Mouse (Mus musculus): ENCODE results near the gene Vtn. TPM values are rescaled to one million over a fixed set of nuclear protein-coding genes. Genes with fewer than 3 reads are reported as not detected.

The Vtn gene
- polyA plus RNA-seq, 1 experiment from 2014 or later, result 9.9 TPM

GRCm38 (mm10) chr11:78550168-78551058 is 51.5 kb downstream of the Vtn start, which contains the start of gene Tmem97:
Gene Tmem97, minus strand, starts transcription at chr11:78550777.
- peaks cover 13% of the 10 kb centered on the region for H3K4me1 ChIP-seq (ENCODE audit: control insufficient read depth, insufficient read depth, low read length)
- peak within 1 kb of the TSS; percentile 78 for H3K27ac ChIP-seq (replicated peaks; ENCODE audit: low read depth, low read length)
- H3K9me3 ChIP-seq (ENCODE audit: control insufficient read depth, low read length), result 0 out of 2 replicates have a peak, but pooled peaks cover 5% of the 10 kb centered on the region
- H3K36me3 ChIP-seq (ENCODE audit: control insufficient read depth, insufficient read depth, low read length), result no peaks in the 10 kb centered on the region
- H3K4me2 ChIP-seq (ENCODE audit: low read depth, low read length), result peak within 1 kb of the TSS; percentile 78
- H3K9ac ChIP-seq (ENCODE audit: low read depth, low read length), result peak within 1 kb of the TSS; percentile 79
- no peaks in the 10 kb centered on the region for H3K27me3 ChIP-seq (replicated peaks; ENCODE audit: control insufficient read depth, insufficient read depth, low read length)
- peak within 1 kb of the TSS; percentile 74 for H3K4me3 ChIP-seq (ENCODE audit: low read depth, low read length)
- WGBS, result under 1% methylated on average over 47 of the region's 60 CpGs
- ATAC-seq (ENCODE audit: low read depth), result peak; percentile 100
- peak; percentile 99 for DNase-seq (ENCODE audit: low spot score)

DNA sequence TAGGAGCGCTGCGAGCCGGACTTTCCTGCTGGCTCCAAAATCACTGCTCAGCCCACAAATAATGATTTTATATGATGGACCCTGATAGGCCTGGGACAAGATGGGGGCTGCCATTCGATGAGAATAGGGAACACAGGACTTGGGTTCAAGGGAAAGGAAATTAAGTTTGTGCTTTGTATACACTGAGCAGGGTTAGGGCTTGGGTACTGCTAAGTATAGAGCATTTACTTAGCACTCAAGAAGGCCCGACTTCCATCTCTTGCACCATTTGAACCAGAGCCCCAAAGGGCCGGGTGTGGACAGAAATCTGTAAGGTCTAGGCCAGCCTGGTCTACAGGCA is 52.1 kb downstream of the Vtn start:
- Histone ChIP-seq H3K4me3 (ENCODE audit: low read depth, low read length) (peak overlapping the region; percentile 74), H3K9ac (ENCODE audit: low read depth, low read length) (peak overlapping the region; percentile 57), H3K36me3 (ENCODE audit: control insufficient read depth, insufficient read depth, low read length) (no peaks in the 10 kb centered on the region), H3K27ac (replicated peaks; ENCODE audit: low read depth, low read length) (peak overlapping the region; percentile 70), H3K9me3 (ENCODE audit: control insufficient read depth, low read length) (0 out of 2 replicates have a peak, but pooled peaks cover 5% of the 10 kb centered on the region), H3K27me3 (replicated peaks; ENCODE audit: control insufficient read depth, insufficient read depth, low read length) (no peaks in the 10 kb centered on the region), H3K4me2 (ENCODE audit: low read depth, low read length) (peak overlapping the region; percentile 78), H3K4me1 (ENCODE audit: control insufficient read depth, insufficient read depth, low read length) (peaks cover 13% of the 10 kb centered on the region)
- WGBS, result 33% methylated on average over 6 of the region's 6 CpGs
- DNase-seq (ENCODE audit: low spot score) (no peak), ATAC-seq (ENCODE audit: low read depth) (peak; percentile 17)

Other genes starting within 250 kb of the Vtn start
- gene 2610507B11Rik, start 237.3 kb upstream of the Vtn start, polyA plus RNA-seq (2014; fragmentation: Nextera tagmentation; extraction: Ambion mirVana), result 73.6 and 78.9 TPM in 2 replicates
- gene BC030499, start 208.2 kb upstream of the Vtn start, polyA plus RNA-seq (2014; fragmentation: Nextera tagmentation; extraction: Ambion mirVana), result 0.11 and 0.31 TPM in 2 replicates
- gene Spag5, start 197.6 kb upstream of the Vtn start, polyA plus RNA-seq (2014; fragmentation: Nextera tagmentation; extraction: Ambion mirVana), result 23.8 and 25.3 TPM in 2 replicates
- gene Aldoc, start 176.1 kb upstream of the Vtn start, polyA plus RNA-seq (2014; fragmentation: Nextera tagmentation; extraction: Ambion mirVana), result 20.4 and 24.1 TPM in 2 replicates
- 72.3 and 82.1 TPM in 2 replicates for gene Pigs, start 170.7 kb upstream of the Vtn start, polyA plus RNA-seq (2014; fragmentation: Nextera tagmentation; extraction: Ambion mirVana)
- gene Unc119, start 155.6 kb upstream of the Vtn start, polyA plus RNA-seq (2014; fragmentation: Nextera tagmentation; extraction: Ambion mirVana), result 39.9 and 46.1 TPM in 2 replicates
- gene Foxn1, start 112.5 kb upstream of the Vtn start, polyA plus RNA-seq (2014; fragmentation: Nextera tagmentation; extraction: Ambion mirVana), result 1.4 and 1.6 TPM in 2 replicates
- not detected in 2 replicates for gene Slc13a2, start 76.9 kb upstream of the Vtn start, polyA plus RNA-seq (2014; fragmentation: Nextera tagmentation; extraction: Ambion mirVana)
- 12.6 and 14.8 TPM in 2 replicates for gene Slc46a1, start 33.4 kb upstream of the Vtn start, polyA plus RNA-seq (2014; fragmentation: Nextera tagmentation; extraction: Ambion mirVana)
- 3.9 and 4.0 TPM in 2 replicates for gene Sarm1, start 1.3 kb upstream of the Vtn start, polyA plus RNA-seq (2014; fragmentation: Nextera tagmentation; extraction: Ambion mirVana)
- 0.17 TPM in 1 of 2 replicates, not detected in the other for gene Sebox, start 4.4 kb downstream of the Vtn start, polyA plus RNA-seq (2014; fragmentation: Nextera tagmentation; extraction: Ambion mirVana)
- gene Tmem199, start 13.1 kb downstream of the Vtn start, polyA plus RNA-seq (2014; fragmentation: Nextera tagmentation; extraction: Ambion mirVana), result 39.0 and 39.8 TPM in 2 replicates
- gene Poldip2, start 13.1 kb downstream of the Vtn start, polyA plus RNA-seq (2014; fragmentation: Nextera tagmentation; extraction: Ambion mirVana), result 152 and 156 TPM in 2 replicates
- gene Tnfaip1, start 37.2 kb downstream of the Vtn start, polyA plus RNA-seq (2014; fragmentation: Nextera tagmentation; extraction: Ambion mirVana), result 76.0 and 83.0 TPM in 2 replicates
- gene Ift20, start 37.3 kb downstream of the Vtn start, polyA plus RNA-seq (2014; fragmentation: Nextera tagmentation; extraction: Ambion mirVana), result 172 and 178 TPM in 2 replicates
- gene Tmem97, start 51.7 kb downstream of the Vtn start, polyA plus RNA-seq (2014; fragmentation: Nextera tagmentation; extraction: Ambion mirVana), result 86.9 and 88.2 TPM in 2 replicates
- gene Nlk, start 198.3 kb downstream of the Vtn start, polyA plus RNA-seq (2014; fragmentation: Nextera tagmentation; extraction: Ambion mirVana), result 10.6 and 13.4 TPM in 2 replicates